ENCODE assay signal across 9 mouse cellular contexts in genomic region chr5:111529096-111529495, GRCm38 (mm10).
DNase-seq lines count a peak whose midpoint lies in the region; ATAC-seq and TF ChIP-seq lines count a peak whose summit lies in the region.
"Had no signal": no experiment of that assay in that cellular context is flagged by ENCODE, and none has a peak within 500 bp of the region (broad histone marks: within the 10 kb centered on the region; RNA-seq: fewer than 3 reads in every experiment).

No protein-coding gene starts in this region.

- H3K4me3 ChIP-seq in gastrocnemius, adult 2 months: no peak overlapping the region
- H3K4me3 ChIP-seq in hindbrain, embryonic 16.5 days (ENCODE audit: low read length): no peak overlapping the region
- H3K4me3 ChIP-seq in intestine, embryonic 16.5 days (ENCODE audit: low read length): no peak overlapping the region

- peak; percentile 20 for DNase-seq in gastrocnemius, adult 2 months
- no peak for DNase-seq in gastrocnemius, adult 18-20 months (ENCODE audit: low spot score)
- DNase-seq in right cerebral cortex, postnatal 4 days: peak; percentile 40
- DNase-seq in right cerebral cortex, postnatal 36 days (ENCODE audit: low spot score in 2 of 2): no peak
- DNase-seq in spleen, adult 12 weeks (ENCODE audit: low spot score): no peak
- DNase-seq in frontal cortex, postnatal 10 days (ENCODE audit: low spot score in 2 of 2): no peak
- DNase-seq: lung, adult 18-20 months had no signal

- TF ChIP-seq CTCF in gastrocnemius, adult 2 months (IDR thresholded peaks at IDR 0.05): no peak

- no peak overlapping the region for H3K9ac ChIP-seq in hindbrain, embryonic 16.5 days (ENCODE audit: low read depth, low read length)
- no peak overlapping the region for H3K9ac ChIP-seq in intestine, embryonic 16.5 days (ENCODE audit: low read depth, low read length)

- intact Hi-C loops in gastrocnemius, adult 2 months (cut with DNase I): no loop called here

- H3K36me3 ChIP-seq in hindbrain, embryonic 16.5 days (ENCODE audit: control insufficient read depth, insufficient read depth, low read length): no peaks in the 10 kb centered on the region
- H3K36me3 ChIP-seq in intestine, embryonic 16.5 days (ENCODE audit: control insufficient read depth, insufficient read depth, low read length): no peaks in the 10 kb centered on the region

- 11% methylated on average over 9 of the region's 9 CpGs for WGBS in hindbrain, embryonic 16.5 days
- 39% methylated on average over 9 of the region's 9 CpGs for WGBS in intestine, embryonic 16.5 days

- ATAC-seq in hindbrain, embryonic 16.5 days: peak; percentile 85
- no peak for ATAC-seq in intestine, embryonic 16.5 days

- no peak overlapping the region for H3K4me2 ChIP-seq in hindbrain, embryonic 16.5 days (ENCODE audit: low read length)
- H3K4me2 ChIP-seq in intestine, embryonic 16.5 days (ENCODE audit: low read depth, low read length): no peak overlapping the region

- no peaks in the 10 kb centered on the region for H3K9me3 ChIP-seq in hindbrain, embryonic 16.5 days (ENCODE audit: control insufficient read depth, low read length)
- H3K9me3 ChIP-seq in intestine, embryonic 16.5 days (ENCODE audit: control insufficient read depth, low read length): no peaks in the 10 kb centered on the region

- peaks cover 13% of the 10 kb centered on the region for H3K4me1 ChIP-seq in hindbrain, embryonic 16.5 days (ENCODE audit: control insufficient read depth, insufficient read depth, low read depth, low read length)
- peaks cover 16% of the 10 kb centered on the region for H3K4me1 ChIP-seq in intestine, embryonic 16.5 days (ENCODE audit: control insufficient read depth, insufficient read depth, low read length)

- H3K27me3 ChIP-seq in hindbrain, embryonic 16.5 days (replicated peaks; ENCODE audit: control insufficient read depth, insufficient read depth, low read length): no peaks in the 10 kb centered on the region; the same call in 1 of the 2 replicates
- no peaks in the 10 kb centered on the region for H3K27me3 ChIP-seq in intestine, embryonic 16.5 days (replicated peaks; ENCODE audit: control insufficient read depth, insufficient read depth, low read length)

- H3K27ac ChIP-seq in gastrocnemius, adult 2 months: peak overlapping the region; percentile 94
- peak overlapping the region; percentile 42; the same call in 1 of the 2 replicates for H3K27ac ChIP-seq in hindbrain, embryonic 16.5 days (ENCODE audit: low read depth, low read length)
- H3K27ac ChIP-seq in intestine, embryonic 16.5 days (ENCODE audit: low read length): no peak overlapping the region

Comparison
In these comparisons a context has a peak if more than half of its experiments do, and no peak if none do; other contexts are left out.
1. DNase-seq: peak in gastrocnemius, adult 2 months (single experiment) and right cerebral cortex, postnatal 4 days (single experiment); none in gastrocnemius, adult 18-20 months (single experiment), right cerebral cortex, postnatal 36 days (0 of 2), spleen, adult 12 weeks (single experiment) and frontal cortex, postnatal 10 days (0 of 2).